Mouse (Mus musculus) spleen, postnatal 4 days (tissue): ENCODE data around the gene Gm10300.
A peak's percentile ranks its signal among the peaks of the same experiment; 100 is the strongest.

ENCODE experiments used
- DNase-seq, 2 experiments: peaks; one replicate each; pipeline ENCODE4 v3.0.0; 2022; ENCODE audit warnings: low spot score in 2 of 2

Gm10300 gene

GRCm38 (mm10) chr4:132051321-132052275 lies 22.9 kb upstream of the Gm10300 start:
- DNase-seq: no peak

- DNase-seq: no peak
These were observed 17.2 kb upstream of the Gm10300 start for GRCm38 (mm10) chr4:132057311-132057710.

GRCm38 (mm10) chr4:132059541-132059940 lies 15.0 kb upstream of the Gm10300 start:
- DNase-seq: no peak

GRCm38 (mm10) chr4:132060040-132060832 lies 14.3 kb upstream of the Gm10300 start:
- peak; percentile 76 to 77 for DNase-seq

- no peak for DNase-seq
These were observed 12.2 kb upstream of the Gm10300 start for GRCm38 (mm10) chr4:132062289-132062688.

GRCm38 (mm10) chr4:132062934-132063884 lies 11.3 kb upstream of the Gm10300 start:
- DNase-seq: no peak

- DNase-seq: no peak
These were observed 9.9 kb upstream of the Gm10300 start for GRCm38 (mm10) chr4:132064550-132064949.

GRCm38 (mm10) chr4:132065578-132065977 lies 8.9 kb upstream of the Gm10300 start:
- DNase-seq: peak in 1 of 2 experiments; percentile 14

- peak in 1 of 2 experiments; percentile 56 for DNase-seq
These were observed 8.3 kb upstream of the Gm10300 start for GRCm38 (mm10) chr4:132066101-132066773.

GRCm38 (mm10) chr4:132067112-132067937 lies 7.2 kb upstream of the Gm10300 start:
- DNase-seq: no peak

GRCm38 (mm10) chr4:132067938-132068235 lies 6.6 kb upstream of the Gm10300 start:
- no peak for DNase-seq

GRCm38 (mm10) chr4:132071674-132072073 lies 2.8 kb upstream of the Gm10300 start:
- DNase-seq: no peak

- no peak for DNase-seq
These were observed 2.3 kb upstream of the Gm10300 start for GRCm38 (mm10) chr4:132072156-132072555.

- DNase-seq: no peak
These were observed 1.6 kb upstream of the Gm10300 start for GRCm38 (mm10) chr4:132072946-132073345.

- DNase-seq: peak; percentile 100
These were observed 654 bp downstream of the Gm10300 start, which contains the start of gene Epb41 for GRCm38 (mm10) chr4:132074933-132075769. Gene Epb41 (minus strand): TSS chr4:132075321.

- no peak for DNase-seq
These were observed 1.3 kb downstream of the Gm10300 start for GRCm38 (mm10) chr4:132075796-132076195.

- DNase-seq: peak; percentile 89 to 90
These were observed 2.2 kb downstream of the Gm10300 start for GRCm38 (mm10) chr4:132076480-132077405.

GRCm38 (mm10) chr4:132077445-132077844 lies 2.9 kb downstream of the Gm10300 start:
- DNase-seq: peak; percentile 80 to 82
